Mouse (Mus musculus): ENCODE results near the gene Psmb1. TPM values are rescaled to one million over a fixed set of nuclear protein-coding genes. Genes with fewer than 3 reads are reported as not detected.

Psmb1 gene
- polyA plus RNA-seq, 1 experiment from 2014 or later, result 129 TPM

DNA sequence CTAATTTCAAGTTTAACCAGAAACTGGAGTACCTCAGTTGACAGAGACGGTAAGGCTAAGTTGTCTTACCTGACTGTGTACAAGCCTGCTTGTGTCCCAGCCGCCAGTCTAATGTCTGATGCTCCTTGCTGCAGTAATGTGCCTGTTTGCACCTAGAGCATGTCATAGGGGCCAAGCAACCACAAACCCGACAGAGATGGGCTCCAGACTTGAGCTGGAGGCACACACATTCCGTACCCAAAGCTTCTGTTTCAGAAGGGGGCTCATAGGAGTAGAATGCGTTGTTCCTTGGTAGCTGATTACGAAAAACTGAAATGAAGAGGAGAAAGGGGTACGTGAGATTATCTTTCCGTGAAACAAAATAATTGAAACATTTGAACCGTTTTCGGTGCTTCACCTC, 26.8 kb upstream of the Psmb1 start:
- Histone ChIP-seq H3K9me3 (replicated peaks) (no peaks in the 10 kb centered on the region), H3K9ac (peak overlapping the region; percentile 83), H3K27me3 (no peaks in the 10 kb centered on the region), H3K4me2 (peak overlapping the region; percentile 92), H3K27ac (replicated peaks) (peak overlapping the region; percentile 87), H3K36me3 (replicated peaks) (peaks cover 39% of the 10 kb centered on the region), H3K4me3 (replicated peaks) (peak overlapping the region; percentile 73), H3K4me1 (replicated peaks) (peaks cover 29% of the 10 kb centered on the region)
- ATAC-seq (ENCODE audit: insufficient read depth), result no peak
- 5% methylated on average over 10 of the region's 10 CpGs for WGBS (ENCODE audit: insufficient replicate concordance)

- ATAC-seq (ENCODE audit: insufficient read depth), result no peak
- H3K36me3 ChIP-seq (replicated peaks), result peaks cover 94% of the 10 kb centered on the region
- no peaks in the 10 kb centered on the region for H3K9me3 ChIP-seq (replicated peaks)
- H3K4me2 ChIP-seq, result no peak overlapping the region
- H3K4me1 ChIP-seq (replicated peaks), result no peaks in the 10 kb centered on the region
- no peak overlapping the region for H3K9ac ChIP-seq
- H3K27me3 ChIP-seq, result no peaks in the 10 kb centered on the region
- no peak overlapping the region for H3K27ac ChIP-seq (replicated peaks)
- 85% methylated on average over 1 of the region's 1 CpGs for WGBS (ENCODE audit: insufficient replicate concordance)
- H3K4me3 ChIP-seq (replicated peaks), result no peak overlapping the region
Measured at GRCm38 (mm10) chr17:15518766-15519165, 19.2 kb upstream of the Psmb1 start.

DNA sequence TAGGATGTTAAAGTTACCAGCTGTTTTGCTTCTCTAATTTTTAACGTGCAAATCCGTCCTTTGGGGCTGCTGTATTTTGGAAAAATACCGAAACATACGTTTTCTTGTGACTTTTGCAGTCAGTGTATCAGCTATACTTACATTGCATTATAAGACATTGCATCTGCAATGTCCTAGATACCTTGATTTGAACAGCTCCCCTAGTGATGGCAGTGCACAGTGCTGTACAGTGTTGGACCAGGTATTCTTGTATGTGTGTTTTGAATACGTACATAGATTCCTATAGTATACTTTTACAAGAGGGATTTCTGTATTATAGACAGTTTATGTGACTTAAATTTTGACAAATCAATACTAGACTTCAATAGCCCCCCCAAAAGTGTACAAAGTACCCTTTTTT, 18.6 kb upstream of the Psmb1 start:
- no peaks in the 10 kb centered on the region for H3K9me3 ChIP-seq (replicated peaks)
- H3K36me3 ChIP-seq (replicated peaks), result peaks cover 95% of the 10 kb centered on the region
- H3K9ac ChIP-seq, result no peak overlapping the region
- H3K27ac ChIP-seq (replicated peaks), result no peak overlapping the region
- no peaks in the 10 kb centered on the region for H3K4me1 ChIP-seq (replicated peaks)
- no peak for ATAC-seq (ENCODE audit: insufficient read depth)
- 82% methylated on average over 5 of the region's 5 CpGs for WGBS (ENCODE audit: insufficient replicate concordance)
- no peak overlapping the region for H3K4me3 ChIP-seq (replicated peaks)
- no peaks in the 10 kb centered on the region for H3K27me3 ChIP-seq
- H3K4me2 ChIP-seq, result no peak overlapping the region

GRCm38 (mm10) chr17:15517776-15518175, 18.2 kb upstream of the Psmb1 start:
- Histone ChIP-seq H3K27ac (replicated peaks) (no peak overlapping the region), H3K9me3 (replicated peaks) (no peaks in the 10 kb centered on the region), H3K27me3 (no peaks in the 10 kb centered on the region), H3K4me1 (replicated peaks) (no peaks in the 10 kb centered on the region), H3K4me3 (replicated peaks) (no peak overlapping the region), H3K9ac (no peak overlapping the region), H3K36me3 (replicated peaks) (peaks cover 91% of the 10 kb centered on the region), H3K4me2 (no peak overlapping the region)
- 38% methylated on average over 5 of the region's 5 CpGs for WGBS (ENCODE audit: insufficient replicate concordance)
- ATAC-seq (ENCODE audit: insufficient read depth), result no peak

GRCm38 (mm10) chr17:15510694-15511093, 11.1 kb upstream of the Psmb1 start:
- H3K9me3 ChIP-seq (replicated peaks), result no peaks in the 10 kb centered on the region
- no peak overlapping the region for H3K9ac ChIP-seq
- H3K27me3 ChIP-seq, result no peaks in the 10 kb centered on the region
- no peaks in the 10 kb centered on the region for H3K4me1 ChIP-seq (replicated peaks)
- no peak for ATAC-seq (ENCODE audit: insufficient read depth)
- H3K4me2 ChIP-seq, result no peak overlapping the region
- no peak overlapping the region for H3K4me3 ChIP-seq (replicated peaks)
- 64% methylated on average over 2 of the region's 2 CpGs for WGBS (ENCODE audit: insufficient replicate concordance)
- no peak overlapping the region for H3K27ac ChIP-seq (replicated peaks)
- peaks cover 92% of the 10 kb centered on the region for H3K36me3 ChIP-seq (replicated peaks)

DNA sequence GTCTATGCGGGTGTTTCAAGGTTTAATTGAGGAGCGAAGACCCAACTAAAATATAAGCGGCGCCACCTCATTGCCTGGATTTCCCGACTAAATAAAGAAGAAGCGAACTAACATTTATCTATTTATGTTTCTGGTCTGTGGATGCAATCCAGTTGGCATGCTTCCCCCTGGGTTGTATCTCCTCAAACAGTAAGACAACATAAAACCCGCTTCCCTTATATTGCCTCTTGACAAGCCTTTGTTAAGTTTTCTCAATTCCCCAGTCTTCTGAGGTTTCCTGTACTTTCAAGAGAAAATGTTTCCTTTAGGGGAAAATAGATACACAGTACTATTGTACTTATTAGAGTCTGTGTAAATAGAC, 818 bp downstream of the Psmb1 start:
- peaks cover 45% of the 10 kb centered on the region for H3K4me1 ChIP-seq (replicated peaks)
- WGBS (ENCODE audit: insufficient replicate concordance), result 47% methylated on average over 7 of the region's 7 CpGs
- H3K27me3 ChIP-seq, result no peaks in the 10 kb centered on the region
- H3K9me3 ChIP-seq (replicated peaks), result no peaks in the 10 kb centered on the region
- H3K36me3 ChIP-seq (replicated peaks), result peaks cover 32% of the 10 kb centered on the region
- peak overlapping the region; percentile 84 for H3K4me2 ChIP-seq
- H3K27ac ChIP-seq (replicated peaks), result peak overlapping the region; percentile 94
- H3K9ac ChIP-seq, result peak overlapping the region; percentile 87
- no peak for ATAC-seq (ENCODE audit: insufficient read depth)
- peak overlapping the region; percentile 95 for H3K4me3 ChIP-seq (replicated peaks)

- H3K4me1 ChIP-seq (replicated peaks), result peaks cover 45% of the 10 kb centered on the region
- H3K27me3 ChIP-seq, result no peaks in the 10 kb centered on the region
- peaks cover 36% of the 10 kb centered on the region for H3K36me3 ChIP-seq (replicated peaks)
- H3K27ac ChIP-seq (replicated peaks), result peak overlapping the region; percentile 94
- no peaks in the 10 kb centered on the region for H3K9me3 ChIP-seq (replicated peaks)
- peak overlapping the region; percentile 84 for H3K4me2 ChIP-seq
- ATAC-seq (ENCODE audit: insufficient read depth), result peak; percentile 91
- peak overlapping the region; percentile 95 for H3K4me3 ChIP-seq (replicated peaks)
- WGBS (ENCODE audit: insufficient replicate concordance), result under 1% methylated on average over 50 of the region's 50 CpGs
- peak overlapping the region; percentile 87 for H3K9ac ChIP-seq
Measured at GRCm38 (mm10) chr17:15497882-15498752, 1.4 kb downstream of the Psmb1 start.

- Histone ChIP-seq H3K4me2 (no peak overlapping the region), H3K9ac (no peak overlapping the region), H3K4me3 (replicated peaks) (no peak overlapping the region), H3K36me3 (replicated peaks) (peaks cover 67% of the 10 kb centered on the region), H3K4me1 (replicated peaks) (peaks cover 7% of the 10 kb centered on the region; the same call in 1 of the 2 replicates), H3K27me3 (no peaks in the 10 kb centered on the region), H3K27ac (replicated peaks) (no peak overlapping the region), H3K9me3 (replicated peaks) (no peaks in the 10 kb centered on the region)
- no peak for ATAC-seq (ENCODE audit: insufficient read depth)
- WGBS (ENCODE audit: insufficient replicate concordance), result 80% methylated on average over 7 of the region's 7 CpGs
Measured at GRCm38 (mm10) chr17:15490542-15490941, 9.0 kb downstream of the Psmb1 start.

DNA sequence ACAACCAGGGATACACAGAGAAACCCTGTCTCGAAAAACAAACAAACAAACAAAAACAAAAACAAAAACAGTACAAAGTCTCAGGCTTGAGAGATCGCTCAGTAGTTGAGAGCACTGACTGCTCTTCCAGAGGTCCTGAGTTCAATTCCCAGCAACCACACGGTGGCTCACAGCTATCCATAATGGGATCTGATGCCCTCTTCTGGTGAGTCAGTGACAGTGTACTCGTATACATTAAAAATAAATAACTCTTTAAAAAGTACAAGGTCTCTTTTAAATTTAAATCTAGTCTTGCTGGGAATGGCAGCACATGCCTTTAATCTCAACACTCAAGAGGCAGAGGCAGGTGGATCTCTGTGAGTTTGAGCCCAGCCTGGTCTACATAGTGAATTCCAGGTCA, 26.9 kb downstream of the Psmb1 start:
- Histone ChIP-seq H3K4me1 (replicated peaks) (no peaks in the 10 kb centered on the region), H3K4me2 (no peak overlapping the region), H3K36me3 (replicated peaks) (peaks cover 79% of the 10 kb centered on the region)

DNA sequence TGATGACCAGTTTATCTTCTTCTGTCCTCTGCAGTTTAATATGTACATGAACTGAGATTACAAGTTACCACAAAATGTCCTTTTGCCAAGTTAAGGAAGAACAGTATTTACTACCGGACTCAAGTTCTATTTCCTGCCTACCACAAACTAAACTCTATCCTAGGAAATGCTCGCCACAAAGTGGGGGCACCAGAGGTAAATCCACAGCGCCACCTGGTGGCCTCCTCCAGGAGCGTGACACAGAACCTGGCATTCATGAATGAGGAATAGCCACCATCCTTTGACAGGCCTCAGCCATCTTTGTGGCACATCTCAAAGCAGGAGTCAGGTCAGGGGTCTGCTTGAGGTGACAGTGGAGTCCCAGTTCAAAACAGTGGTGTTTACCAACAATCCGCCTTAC, 31.9 kb downstream of the Psmb1 start:
- peaks cover 34% of the 10 kb centered on the region for H3K36me3 ChIP-seq (replicated peaks)
- peak; percentile 25; the same call in 1 of the 2 replicates for ATAC-seq (ENCODE audit: insufficient read depth)
- H3K9me3 ChIP-seq (replicated peaks), result no peaks in the 10 kb centered on the region
- no peak overlapping the region for H3K9ac ChIP-seq
- no peaks in the 10 kb centered on the region for H3K27me3 ChIP-seq
- 17% methylated on average over 5 of the region's 5 CpGs for WGBS (ENCODE audit: insufficient replicate concordance)
- no peaks in the 10 kb centered on the region for H3K4me1 ChIP-seq (replicated peaks)
- H3K4me3 ChIP-seq (replicated peaks), result no peak overlapping the region
- no peak overlapping the region for H3K4me2 ChIP-seq
- H3K27ac ChIP-seq (replicated peaks), result no peak overlapping the region

More for the DNA sequence above, 26.9 kb downstream of the Psmb1 start:
- WGBS (ENCODE audit: insufficient replicate concordance), result 76% methylated on average over 4 of the region's 4 CpGs
- Histone ChIP-seq H3K9me3 (replicated peaks) (no peaks in the 10 kb centered on the region), H3K27ac (replicated peaks) (no peak overlapping the region), H3K27me3 (no peaks in the 10 kb centered on the region), H3K9ac (no peak overlapping the region), H3K4me3 (replicated peaks) (no peak overlapping the region)
- ATAC-seq (ENCODE audit: insufficient read depth), result no peak

DNA sequence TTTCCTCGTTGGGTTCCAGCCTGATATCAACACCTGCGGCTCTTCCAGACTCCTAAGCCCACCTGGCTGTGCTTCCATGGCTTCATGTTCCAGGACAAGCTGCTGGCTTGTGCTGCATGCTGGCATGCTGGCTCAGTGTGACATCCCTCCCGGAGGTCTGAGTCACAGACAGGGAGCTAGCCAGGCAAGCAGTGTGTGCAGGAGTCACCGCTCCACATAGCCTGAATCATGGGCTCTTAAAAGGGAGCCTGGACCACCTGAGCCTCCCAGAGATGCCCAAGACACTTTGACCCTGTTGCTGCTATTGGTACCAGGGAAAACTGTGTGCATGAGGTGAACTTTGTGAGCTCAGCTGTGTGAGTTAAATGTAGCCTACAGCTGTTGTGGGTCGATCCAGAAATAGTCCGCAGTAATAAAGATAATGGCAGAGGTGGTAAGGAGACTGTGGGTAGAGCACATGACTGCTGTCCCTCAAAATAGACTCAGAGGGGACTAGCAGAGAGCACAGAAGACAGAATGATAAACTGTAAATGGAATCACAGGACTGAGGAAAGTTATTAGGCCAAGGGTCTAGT, 37.5 kb downstream of the Psmb1 start:
- H3K36me3 ChIP-seq (replicated peaks), result peaks cover 4% of the 10 kb centered on the region; the same call in 1 of the 2 replicates
- no peaks in the 10 kb centered on the region for H3K4me1 ChIP-seq (replicated peaks)
- 72% methylated on average over 6 of the region's 6 CpGs for WGBS (ENCODE audit: insufficient replicate concordance)
- H3K4me2 ChIP-seq, result no peak overlapping the region
- no peak for ATAC-seq (ENCODE audit: insufficient read depth)
- no peaks in the 10 kb centered on the region for H3K27me3 ChIP-seq
- no peak overlapping the region for H3K4me3 ChIP-seq (replicated peaks)
- no peaks in the 10 kb centered on the region for H3K9me3 ChIP-seq (replicated peaks)
- H3K27ac ChIP-seq (replicated peaks), result no peak overlapping the region
- no peak overlapping the region for H3K9ac ChIP-seq
